Mouse (Mus musculus): ENCODE data around the gene Crygc.

GRCm38 (mm10) chr1:65028206-65028605, 45.3 kb downstream of the Crygc start:
- TF ChIP-seq CTCF (IDR thresholded peaks at IDR 0.05; ENCODE audit: borderline replicate concordance, extremely low read depth, insufficient read depth, insufficient read length) (no peak), POLR2A (IDR thresholded peaks at IDR 0.05; ENCODE audit: borderline replicate concordance, extremely low read depth, insufficient read depth, insufficient read length, poor library complexity, severe bottlenecking) (no peak)

Data from brain, embryonic 14.5 days (tissue).